Mouse (Mus musculus) CH12.LX (cell line): ENCODE results near the gene Sst. TPM values are rescaled to one million over a fixed set of nuclear protein-coding genes. Genes with fewer than 3 reads are reported as not detected.

Experiments
- DNase-seq: peaks from one replicate; pipeline ENCODE4 v3.0.0-alpha.2; 2013; ENCODE audit errors: extremely low read depth
- H3K27ac ChIP-seq: 2 replicates; pipeline ENCODE4 v1.5.1; 2012; ENCODE audit warnings: low read depth, mild to moderate bottlenecking, control low read depth, moderate library complexity; ENCODE audit not compliant: insufficient read depth
- H3K27me3 ChIP-seq: replicated peaks from 2 replicates; pipeline ENCODE3; 2012; ENCODE audit warnings: inconsistent platforms
- H3K36me3 ChIP-seq, 2 experiments: replicated peaks in 1 of 2; 2 replicates each; pipeline versions ENCODE3 to v1.6.1; 2012; ENCODE audit warnings: inconsistent platforms in 1 of 2, low read length in 1 of 2, mild to moderate bottlenecking in 1 of 2, mixed read lengths in 1 of 2, moderate library complexity in 1 of 2; ENCODE audit not compliant: control insufficient read depth in 1 of 2, insufficient read depth in 1 of 2
- H3K4me1 ChIP-seq, 2 experiments: 2 replicates each; pipeline ENCODE4 v1.6.1; 2012; ENCODE audit warnings: inconsistent platforms in 1 of 2, moderate library complexity in 1 of 2; ENCODE audit not compliant: insufficient read depth in 2 of 2, control insufficient read depth in 1 of 2
- H3K4me2 ChIP-seq: 2 replicates; pipeline ENCODE4 v1.6.1; 2012; ENCODE audit warnings: low read depth, mild to moderate bottlenecking, control low read depth; ENCODE audit not compliant: poor library complexity, insufficient read depth, severe bottlenecking
- H3K4me3 ChIP-seq, 3 experiments: fragments of 150-350 bp in 1 of 3; sonication (generic) in 1 of 3; replicated peaks in 1 of 3; 2 replicates each; pipeline versions ENCODE3 to v1.5.1; 2011 to 2012; ENCODE audit warnings: low read depth in 2 of 3, low read length in 2 of 3, mild to moderate bottlenecking in 2 of 3, moderate library complexity in 2 of 3, control low read depth in 1 of 3, improper control_type of control experiment in 1 of 3, inconsistent platforms in 1 of 3, mixed read lengths in 1 of 3; ENCODE audit not compliant: poor library complexity in 1 of 3
- H3K79me2 ChIP-seq: replicated peaks from 2 replicates; pipeline ENCODE4 v1.6.1; 2012; ENCODE audit warnings: mild to moderate bottlenecking, moderate library complexity; ENCODE audit not compliant: control insufficient read depth, poor library complexity, insufficient read depth, severe bottlenecking; ENCODE audit errors: extremely low read depth
- H3K9ac ChIP-seq: 2 replicates; pipeline ENCODE4 v1.6.1; 2012; ENCODE audit warnings: low read depth, mild to moderate bottlenecking, control low read depth, moderate library complexity; ENCODE audit not compliant: insufficient read depth
- H3K9me3 ChIP-seq: replicated peaks from 2 replicates; pipeline ENCODE3; 2012; ENCODE audit warnings: low read length, inconsistent platforms, mixed read lengths
- BHLHE40 ChIP-seq: IDR thresholded peaks from 2 replicates; pipeline ENCODE4 v1.6.1; 2011; ENCODE audit warnings: mild to moderate bottlenecking, low read depth, low read length, improper control_type of control experiment
- CHD1 ChIP-seq: IDR thresholded peaks from 2 replicates; pipeline ENCODE4 v1.6.1; 2012; ENCODE audit warnings: low read depth, low read length, improper control_type of control experiment, inconsistent platforms
- CHD2 ChIP-seq: IDR thresholded peaks from 2 replicates; pipeline ENCODE4 v1.6.1; 2011; ENCODE audit warnings: low read length, improper control_type of control experiment
- CTCF ChIP-seq, 2 experiments: IDR thresholded peaks in 1 of 2; conservative IDR thresholded peaks in 1 of 2; 2 replicates each; pipeline ENCODE4 v1.5.1; 2011 to 2012; ENCODE audit warnings: low read depth in 2 of 2, low read length in 2 of 2, improper control_type of control experiment in 1 of 2, inconsistent platforms in 1 of 2, mild to moderate bottlenecking in 1 of 2, moderate library complexity in 1 of 2
- E2F4 ChIP-seq: IDR thresholded peaks from 2 replicates; pipeline ENCODE4 v1.6.1; 2011; ENCODE audit warnings: low read depth, low read length, improper control_type of control experiment; ENCODE audit not compliant: insufficient replicate concordance
- ELF1 ChIP-seq: IDR thresholded peaks from 2 replicates; pipeline ENCODE4 v1.6.1; 2014; ENCODE audit warnings: low read depth, mild to moderate bottlenecking, inconsistent platforms, low read length, improper control_type of control experiment
- EP300 ChIP-seq: IDR thresholded peaks from 2 replicates; pipeline ENCODE4 v1.6.1; 2011; ENCODE audit warnings: low read length, improper control_type of control experiment
- ETS1 ChIP-seq: conservative IDR thresholded peaks from 2 replicates; pipeline ENCODE4 v1.6.1; 2012; ENCODE audit warnings: low read depth, mild to moderate bottlenecking, inconsistent platforms, low read length, improper control_type of control experiment, moderate library complexity
- GABPA ChIP-seq: IDR thresholded peaks from 2 replicates; pipeline ENCODE4 v1.6.1; 2012; ENCODE audit warnings: low read depth, low read length, improper control_type of control experiment, inconsistent platforms; ENCODE audit not compliant: insufficient replicate concordance
- HCFC1 ChIP-seq: IDR thresholded peaks from 2 replicates; pipeline ENCODE4 v1.6.1; 2012; ENCODE audit warnings: low read depth, mild to moderate bottlenecking, inconsistent platforms, low read length, improper control_type of control experiment
- IRF4 ChIP-seq: IDR thresholded peaks from 2 replicates; pipeline ENCODE4 v1.6.1; 2014; ENCODE audit warnings: low read depth, mild to moderate bottlenecking, inconsistent platforms, low read length, improper control_type of control experiment
- KAT2A ChIP-seq: IDR thresholded peaks from 2 replicates; pipeline ENCODE4 v1.6.1; 2012; ENCODE audit warnings: low read length, improper control_type of control experiment, inconsistent platforms; ENCODE audit not compliant: insufficient replicate concordance
- MAX ChIP-seq: IDR thresholded peaks from 2 replicates; pipeline ENCODE4 v1.6.1; 2011; ENCODE audit warnings: low read length, improper control_type of control experiment
- MAZ ChIP-seq: IDR thresholded peaks from 2 replicates; pipeline ENCODE4 v1.6.1; 2012; ENCODE audit warnings: low read depth, mild to moderate bottlenecking, inconsistent platforms, low read length, improper control_type of control experiment, moderate library complexity
- MEF2A ChIP-seq: IDR thresholded peaks from 2 replicates; pipeline ENCODE4 v1.6.1; 2014; ENCODE audit warnings: low read depth, mild to moderate bottlenecking, inconsistent platforms, low read length, improper control_type of control experiment, borderline replicate concordance
- MYC ChIP-seq: IDR thresholded peaks from 2 replicates; pipeline ENCODE4 v1.6.1; 2011; ENCODE audit warnings: low read depth, mild to moderate bottlenecking, improper control_type of control experiment, low read length
- NELFE ChIP-seq: IDR thresholded peaks from 2 replicates; pipeline ENCODE4 v1.6.1; 2011; ENCODE audit warnings: low read depth, low read length, improper control_type of control experiment
- NRF1 ChIP-seq: IDR thresholded peaks from 2 replicates; pipeline ENCODE4 v1.6.1; 2014; ENCODE audit warnings: low read depth, mild to moderate bottlenecking, inconsistent platforms, low read length, improper control_type of control experiment, moderate library complexity
- PAX5 ChIP-seq: IDR thresholded peaks from 2 replicates; pipeline ENCODE4 v1.6.1; 2012; ENCODE audit warnings: low read length, inconsistent platforms, mixed read lengths
- RAD21 ChIP-seq: IDR thresholded peaks from 2 replicates; pipeline ENCODE4 v1.6.1; 2011; ENCODE audit warnings: low read depth, mild to moderate bottlenecking, low read length, improper control_type of control experiment, moderate library complexity
- SMC3 ChIP-seq: IDR thresholded peaks from 2 replicates; pipeline ENCODE4 v1.6.1; 2011; ENCODE audit warnings: low read depth, low read length, improper control_type of control experiment
- TCF12 ChIP-seq: IDR thresholded peaks from 2 replicates; pipeline ENCODE4 v1.6.1; 2014; ENCODE audit warnings: low read depth, mild to moderate bottlenecking, inconsistent platforms, low read length, improper control_type of control experiment
- ZNF384 ChIP-seq: IDR thresholded peaks from 2 replicates; pipeline ENCODE4 v1.6.1; 2012; ENCODE audit warnings: low read depth, low read length, improper control_type of control experiment, inconsistent platforms
- dilution Hi-C: fragments of 300-500 bp; cut with MboI; formaldehyde crosslinking; loops from 2 replicates; pipeline ENCODE4 v1.14.3; 2020; ENCODE audit warnings: low sequenced_read_pairs; ENCODE audit not compliant: extremely low pct_unique_long_range_greater_than_20kb, extremely low pct_ligation_motif_present
- in situ Hi-C: fragments of 300-500 bp; cut with MboI; formaldehyde crosslinking; loops from 3 replicates; pipeline ENCODE4 v1.14.3; 2019; ENCODE audit warnings: low sequenced_read_pairs, low pct_ligation_motif_present, low pct_unique_long_range_greater_than_20kb, mixed read lengths
- polyA plus RNA-seq: library from polyadenylated mRNA; unstranded; fragments of >175 nt; gene quantifications from 2 replicates; pipeline ENCODE4 v1.2.1, GENCODE M21; 2012; ENCODE audit warnings: low read depth; ENCODE audit not compliant: insufficient read length
- total RNA-seq, 2 experiments: library from RNA; depleted of rRNA; stranded (reverse); fragments of 300-350 nt in 1 of 2; fragments of >200 nt in 1 of 2; gene quantifications; 2 replicates each; pipeline ENCODE4 v1.2.3; 2012 to 2014

Sst gene
- total and polyA plus RNA-seq, 3 experiments = not detected

- Histone ChIP-seq H3K36me3 (no peaks in the 10 kb centered on the region), H3K27ac (no peak overlapping the region), H3K4me1 (peaks cover 7 to 20% of the 10 kb centered on the region in 2 experiments; a peak in 3 of 4 replicates), H3K4me3 (no peak overlapping the region), H3K9ac (no peak overlapping the region), H3K9me3 (no peaks in the 10 kb centered on the region), H3K79me2 (no peaks in the 10 kb centered on the region), H3K27me3 (peaks cover 10% of the 10 kb centered on the region), H3K4me2 (no peak overlapping the region)
- TF ChIP-seq CTCF (conservative IDR thresholded peaks at IDR 0.05 in 1 of 2, IDR thresholded peaks at IDR 0.05 in 1 of 2; ENCODE audit: low read depth in 2 of 2, low read length in 2 of 2) (no peak), BHLHE40 (no peak), CHD2 (no peak), PAX5 (no peak), TCF12 (no peak), MAX (no peak), ZNF384 (no peak), GABPA (no peak), CHD1 (no peak), MEF2A (no peak), NELFE (no peak), HCFC1 (no peak), EP300 (no peak), NRF1 (no peak), MYC (no peak), KAT2A (no peak), ETS1 (no peak), ELF1 (no peak), MAZ (no peak)
- no peak for DNase-seq
- dilution Hi-C loops = no loop called here
- in situ Hi-C loops = no loop called here
Observed at GRCm38 (mm10) chr16:23900061-23900460, 9.3 kb upstream of the Sst start.

- peak; percentile 91 for DNase-seq
- H3K27me3 ChIP-seq = peaks cover 12% of the 10 kb centered on the region
- H3K9ac ChIP-seq = no peak overlapping the region
- in situ Hi-C loops (loop anchor here (5.0 kb wide), 2 partner anchors 352 to 447 kb away; no protein-coding TSS in a partner anchor), dilution Hi-C loops (no loop called here)
- peaks cover 7 to 20% of the 10 kb centered on the region in 2 experiments; a peak in 3 of 4 replicates for H3K4me1 ChIP-seq
- H3K79me2 ChIP-seq = no peaks in the 10 kb centered on the region
- no peaks in the 10 kb centered on the region for H3K9me3 ChIP-seq
- H3K27ac ChIP-seq = no peak overlapping the region
- peak overlapping the region in 2 of 3 experiments; percentile 6 to 39 for H3K4me3 ChIP-seq
- peak overlapping the region; percentile 98 for H3K4me2 ChIP-seq
- TF ChIP-seq RAD21 (peak; percentile 72), ZNF384 (no peak), BHLHE40 (no peak), SMC3 (peak; percentile 86), CHD1 (no peak), IRF4 (0 out of 2 replicates have a peak, but pooled peaks have one; percentile 14), ELF1 (no peak), NELFE (peak; percentile 55; the same call in 1 of the 2 replicates), MYC (no peak), E2F4 (no peak), CTCF (conservative IDR thresholded peaks at IDR 0.05 in 1 of 2, IDR thresholded peaks at IDR 0.05 in 1 of 2; ENCODE audit: low read depth in 2 of 2, low read length in 2 of 2) (peak; percentile 79 to 91)
- H3K36me3 ChIP-seq = no peaks in the 10 kb centered on the region
Observed at GRCm38 (mm10) chr16:23898840-23899239, 8.1 kb upstream of the Sst start.
